Mouse (Mus musculus) layer of hippocampus, adult 18-20 months (tissue): ENCODE results near the gene Txndc5. TPM values are rescaled to one million over a fixed set of nuclear protein-coding genes. Genes with fewer than 3 reads are reported as not detected.

Source experiments
- DNase-seq, 2 experiments: peaks; one replicate each; pipeline ENCODE4 v3.0.0; 2022; ENCODE audit warnings: low spot score in 2 of 2
- long read RNA-seq: library from polyadenylated mRNA; stranded (forward); transcript quantifications from one replicate; pipeline ENCODE4 v2.0.0, GENCODE M21; 2021
- total RNA-seq, 2 experiments: library from RNA; stranded (reverse); gene quantifications; 2 replicates each; pipeline ENCODE4 v1.2.3; 2021

The Txndc5 gene
- 10 to 100 TPM; 47.4 to 51.0 TPM for total RNA-seq
- long read RNA-seq, transcript Txndc5-201 (10 exons, 2,843 nt), result major isoform, 119 of 125 reads
- long read RNA-seq, partial matches to known transcripts, result 1 of 125 reads
- long read RNA-seq, other reads (novel, unspliced or antisense), result 3 of 125 reads

GRCm38 (mm10) chr13:38528687-38529294 lies at the start of gene Txndc5:
TSS of gene Txndc5 (minus strand) at chr13:38528824.
- DNase-seq, result no peak

- peak; percentile 63 to 84 for DNase-seq
Observed at GRCm38 (mm10) chr13:38574668-38575067, 46.0 kb upstream of the Txndc5 start.

- no peak for DNase-seq
Observed at GRCm38 (mm10) chr13:38573281-38573680, 44.7 kb upstream of the Txndc5 start.

- no peak for DNase-seq
Observed at GRCm38 (mm10) chr13:38565245-38565644, 36.6 kb upstream of the Txndc5 start.

GRCm38 (mm10) chr13:38554611-38555010 lies 26.0 kb upstream of the Txndc5 start:
- no peak for DNase-seq

DNA sequence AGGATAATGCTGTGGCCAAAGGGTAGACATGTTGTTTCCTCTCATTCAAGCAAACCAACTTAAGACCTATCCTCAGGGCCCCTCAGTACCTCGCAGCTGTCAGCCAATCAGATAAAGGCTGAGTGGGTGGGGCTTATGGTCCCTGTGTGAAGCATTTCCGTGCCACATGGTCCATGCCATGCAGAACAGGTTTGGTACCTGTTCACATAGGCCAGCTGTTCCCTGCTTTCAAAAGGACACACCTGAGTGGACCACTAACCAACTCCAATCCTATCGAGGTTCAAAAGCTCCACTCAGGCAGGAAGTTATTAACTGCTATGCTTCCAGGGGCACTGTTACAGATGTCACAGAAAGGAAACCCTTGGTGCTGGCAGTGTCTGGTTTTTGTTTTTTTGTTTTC lies 25.6 kb upstream of the Txndc5 start:
- DNase-seq, result no peak

GRCm38 (mm10) chr13:38548681-38549080 lies 20.1 kb upstream of the Txndc5 start:
- DNase-seq, result no peak

DNA sequence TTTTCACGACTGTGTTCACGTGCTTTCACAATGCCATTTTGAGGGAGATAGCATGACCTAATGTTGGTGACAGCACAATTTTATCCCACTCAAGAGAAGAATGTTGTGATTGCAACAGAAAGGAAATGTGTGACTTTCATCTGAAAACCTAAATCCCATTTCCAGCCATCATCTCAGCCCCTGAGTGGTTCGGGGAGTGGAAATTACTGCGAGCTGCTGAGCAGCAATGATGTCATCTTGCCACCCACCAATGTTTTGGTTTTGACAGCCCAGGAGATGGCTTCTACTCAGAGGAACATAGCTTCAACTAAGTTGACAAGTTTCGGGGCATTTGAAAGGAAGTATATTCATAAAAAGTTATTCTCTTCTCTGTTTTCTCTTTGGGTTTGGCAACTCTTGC lies 19.1 kb upstream of the Txndc5 start:
- DNase-seq, result no peak

DNA sequence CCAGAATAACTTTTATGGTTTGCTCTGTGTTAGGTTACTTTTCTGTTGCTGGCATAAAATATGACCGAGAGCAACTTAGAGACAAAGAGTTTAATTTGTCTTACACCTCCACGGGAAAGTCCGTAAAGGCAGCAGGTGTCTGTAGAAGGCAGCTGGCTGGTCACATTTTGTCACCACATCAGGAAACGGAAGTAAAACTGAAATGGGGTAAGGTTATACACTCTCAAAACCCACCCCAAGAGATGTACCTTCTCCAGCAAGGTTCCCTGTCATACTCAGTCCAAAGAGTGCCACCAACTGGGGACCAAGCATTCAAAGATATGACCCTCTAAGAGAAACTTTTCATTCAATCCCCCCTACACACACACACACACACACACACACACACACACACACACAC lies 18.1 kb upstream of the Txndc5 start:
- DNase-seq, result no peak

DNA sequence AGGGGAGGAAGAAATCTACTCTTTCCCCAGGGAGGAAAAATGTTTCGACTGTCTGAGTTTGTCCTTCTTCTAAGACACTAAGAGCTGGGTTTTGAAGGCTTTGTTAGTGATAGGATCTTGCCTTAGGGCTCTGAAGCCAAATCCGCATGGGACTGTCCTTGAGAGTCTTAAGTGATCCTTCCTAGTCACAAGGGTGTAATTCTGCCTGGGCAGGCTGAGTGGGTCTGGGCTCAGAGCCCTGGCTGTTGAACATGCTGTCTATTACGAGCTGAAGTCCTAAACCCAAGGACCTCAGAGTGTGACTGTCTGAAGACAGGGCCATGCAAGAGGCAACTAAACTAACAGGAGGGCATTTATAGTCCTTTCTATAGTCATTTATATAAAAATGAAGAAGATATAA lies 16.8 kb upstream of the Txndc5 start:
- DNase-seq, result no peak

- no peak for DNase-seq
Observed at GRCm38 (mm10) chr13:38544769-38545445, 16.3 kb upstream of the Txndc5 start.

- DNase-seq, result no peak
Observed at GRCm38 (mm10) chr13:38543455-38544125, 15.0 kb upstream of the Txndc5 start.

DNA sequence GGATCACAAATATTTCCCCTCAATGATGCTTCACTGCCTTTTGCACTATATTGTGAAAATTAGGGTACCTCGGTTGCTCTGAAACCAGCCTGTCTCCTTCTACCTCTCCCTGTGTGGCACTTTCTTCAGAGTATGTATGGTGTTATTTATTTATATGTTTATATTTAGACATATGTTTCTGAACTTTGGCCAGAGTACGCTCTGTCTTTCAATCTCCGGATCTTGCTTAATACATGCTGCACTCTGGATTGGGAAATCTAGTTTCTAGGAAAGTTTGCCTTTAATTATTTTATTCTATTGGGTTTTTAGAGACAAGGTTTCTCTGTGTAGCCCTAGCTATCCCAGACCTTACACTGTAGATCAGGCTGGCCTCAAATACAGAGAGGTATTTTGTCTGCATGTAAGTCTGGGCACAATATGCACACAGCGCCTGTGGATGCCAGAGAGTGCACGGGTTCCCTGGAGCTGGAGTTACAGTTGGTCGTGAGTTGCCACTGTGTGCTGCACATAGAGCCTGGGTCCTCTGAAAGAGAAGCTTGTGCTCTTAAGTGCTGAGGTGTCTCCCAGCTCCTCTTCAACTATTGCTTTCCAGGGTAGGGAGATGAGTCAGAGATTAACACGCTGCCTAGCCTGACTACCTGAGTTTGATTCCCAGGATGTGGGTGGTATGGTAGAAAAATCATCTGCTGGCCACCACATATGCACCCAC lies 10.7 kb upstream of the Txndc5 start:
- no peak for DNase-seq

DNA sequence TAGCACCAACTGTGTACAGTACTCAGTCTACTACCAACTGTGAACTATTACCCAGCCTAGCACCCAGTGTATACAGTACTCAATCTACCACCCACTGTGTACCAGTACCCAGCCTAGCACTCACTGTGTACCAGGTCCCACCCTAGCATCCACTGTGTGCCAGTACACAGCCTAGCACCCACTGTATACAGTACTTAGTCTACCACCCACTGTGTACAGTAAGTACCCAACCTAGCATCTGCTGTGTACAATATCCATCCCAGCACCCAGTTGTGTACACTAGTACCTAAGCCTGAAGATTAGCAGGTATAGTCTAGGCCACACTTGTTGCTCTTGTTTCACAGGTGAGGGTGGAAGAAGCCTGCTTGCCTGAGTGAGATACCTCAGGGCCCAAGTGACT lies 8.9 kb upstream of the Txndc5 start:
- DNase-seq, result no peak

DNA sequence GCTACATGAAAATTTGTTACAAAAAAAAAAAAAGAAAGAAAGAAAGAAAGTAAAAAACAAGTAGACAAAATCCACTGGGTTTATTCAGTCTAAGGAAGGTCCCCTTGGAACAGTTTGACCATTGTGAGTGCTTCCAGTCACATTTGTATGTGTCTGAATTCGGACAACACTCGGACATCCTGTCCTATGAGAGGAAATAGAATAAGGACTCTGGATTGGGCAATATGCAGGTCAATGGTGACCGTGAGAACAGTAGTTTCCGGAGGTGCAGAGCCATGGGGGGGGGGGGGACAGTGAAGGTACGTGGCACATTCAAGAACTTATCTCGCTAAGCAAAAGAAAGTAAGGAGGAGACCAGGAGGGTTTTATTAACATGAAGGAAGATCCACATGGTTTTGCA lies 6.1 kb upstream of the Txndc5 start:
- DNase-seq, result no peak

- no peak for DNase-seq
Observed at GRCm38 (mm10) chr13:38534016-38534415, 5.4 kb upstream of the Txndc5 start.

GRCm38 (mm10) chr13:38533461-38533860 lies 4.8 kb upstream of the Txndc5 start:
- no peak for DNase-seq

- DNase-seq, result no peak
Observed at GRCm38 (mm10) chr13:38531498-38531897, 2.9 kb upstream of the Txndc5 start.

DNA sequence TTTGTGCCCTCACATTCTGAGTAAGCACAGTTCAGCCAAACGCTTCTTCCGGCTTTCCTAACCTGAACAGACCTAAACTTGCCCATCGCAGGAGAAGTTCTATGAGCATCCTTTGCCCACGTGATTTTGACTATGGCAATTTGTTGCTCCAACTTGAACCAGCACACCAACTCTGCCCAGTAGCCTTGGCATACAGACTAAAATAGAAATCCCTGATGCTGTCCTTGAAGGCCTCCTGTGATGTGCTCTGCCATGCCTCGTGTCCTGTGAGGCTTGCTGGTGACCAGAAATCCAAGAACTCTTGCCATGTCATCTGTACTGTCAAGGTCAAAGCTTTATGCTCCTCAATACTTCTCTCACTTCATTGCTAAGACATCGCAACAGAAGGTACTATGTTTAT lies 952 bp upstream of the Txndc5 start:
- no peak for DNase-seq

GRCm38 (mm10) chr13:38527797-38528650 lies 600 bp downstream of the Txndc5 start:
- DNase-seq, result peak; percentile 78 to 84
